Mouse (Mus musculus) kidney, postnatal 0 days (tissue): Measurements from ENCODE around the gene Nubp1. TPM values are rescaled to one million over a fixed set of nuclear protein-coding genes. Genes with fewer than 3 reads are reported as not detected.
A peak's percentile ranks its signal among the peaks of the same experiment; 100 is the strongest.

Experiments used
- ATAC-seq: fragments of 200-750 bp; cut with Nextera tagmentation; replicated peaks from 2 replicates; pipeline ENCODE4 v1.8.0; 2017; ENCODE audit warnings: low read depth, moderate number of reproducible peaks, moderate TSS enrichment, moderate library complexity; ENCODE audit not compliant: low FRiP score
- DNase-seq: peaks from one replicate; pipeline ENCODE4 v3.0.0-alpha.2; 2016; ENCODE audit warnings: low spot score
- H3K27ac ChIP-seq: fragments of 300-500 bp; sonication (generic); 2 replicates; pipeline ENCODE4 v1.5.1; 2014; ENCODE audit warnings: mild to moderate bottlenecking
- H3K27me3 ChIP-seq: fragments of 300-500 bp; sonication (generic); 2 replicates; pipeline ENCODE4 v1.6.1; 2014; ENCODE audit warnings: low read length, mixed read lengths; ENCODE audit not compliant: insufficient read depth
- H3K36me3 ChIP-seq: fragments of 300-500 bp; sonication (generic); 2 replicates; pipeline ENCODE4 v1.6.1; 2014; ENCODE audit warnings: low read length, mixed read lengths; ENCODE audit not compliant: insufficient read depth
- H3K4me1 ChIP-seq: fragments of 300-500 bp; sonication (generic); replicated peaks from 2 replicates; pipeline ENCODE4 v1.6.1; 2014; ENCODE audit warnings: antibody characterized with exemption, low read length, mixed read lengths; ENCODE audit not compliant: insufficient read depth
- H3K4me2 ChIP-seq: fragments of 300-500 bp; sonication (generic); 2 replicates; pipeline ENCODE4 v1.6.1; 2014; ENCODE audit warnings: mild to moderate bottlenecking, low read length, moderate library complexity, mixed read lengths
- H3K4me3 ChIP-seq: fragments of 300-500 bp; sonication (generic); replicated peaks from 2 replicates; pipeline ENCODE4 v1.5.1; 2014; ENCODE audit warnings: low read depth, low read length
- H3K9ac ChIP-seq: fragments of 300-500 bp; sonication (generic); 2 replicates; pipeline ENCODE4 v1.6.1; 2014; ENCODE audit warnings: low read depth, low read length
- H3K9me3 ChIP-seq: fragments of 300-500 bp; sonication (generic); replicated peaks from 2 replicates; pipeline ENCODE4 v1.6.1; 2016; ENCODE audit warnings: low read length, inconsistent platforms, mixed read lengths
- CTCF ChIP-seq: IDR thresholded peaks from 2 replicates; pipeline ENCODE4 v1.5.1; 2016; ENCODE audit warnings: antibody characterized with exemption, low read depth, mild to moderate bottlenecking, moderate library complexity
- WGBS: fragments of 180-500 bp; shearing (Covaris S2); extraction: QIAGEN DNeasy Blood & Tissue Kit; methylation state at CpG from one replicate; pipeline ENCODE4 v1.1.7; 2014; 5-methylcytosine and 5-hydroxymethylcytosine counted together
- polyA plus RNA-seq: library from polyadenylated mRNA; unstranded; fragments of >200 nt; fragmentation: Nextera tagmentation; extraction: Ambion mirVana; gene quantifications from 2 replicates; pipeline ENCODE4 v1.2.1, GENCODE M21; 2015

Nubp1 gene
- polyA plus RNA-seq, 1 experiment from 2014 or later = 55.7 TPM

DNA sequence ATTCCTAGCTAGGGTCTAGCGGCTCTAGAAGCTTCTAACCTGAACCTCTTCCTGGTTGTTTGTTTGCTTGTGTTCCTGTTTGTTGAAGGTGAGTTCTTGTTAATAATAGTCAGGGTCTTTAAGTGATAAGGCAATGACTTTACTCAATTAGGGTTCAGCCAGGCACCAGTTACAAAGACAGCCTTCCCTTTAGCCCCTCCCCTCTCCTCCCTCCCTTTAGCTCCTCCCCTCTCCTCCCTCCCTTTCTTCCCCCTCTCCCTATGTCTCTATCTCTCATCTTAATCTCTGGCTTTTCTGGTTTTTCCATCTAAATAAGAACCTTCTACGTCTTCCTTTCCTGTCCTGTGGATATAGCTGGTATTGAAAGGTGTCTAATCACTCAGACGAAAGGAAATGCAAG lies 27.2 kb upstream of the Nubp1 start:
- Histone ChIP-seq H3K4me3 (no peak overlapping the region), H3K4me1 (no peaks in the 10 kb centered on the region), H3K27ac (no peak overlapping the region), H3K9me3 (no peaks in the 10 kb centered on the region), H3K9ac (no peak overlapping the region), H3K27me3 (no peaks in the 10 kb centered on the region), H3K36me3 (no peaks in the 10 kb centered on the region), H3K4me2 (peak overlapping the region; percentile 28)
- ATAC-seq (no peak), DNase-seq (no peak)
- 62% methylated on average over 3 of the region's 3 CpGs for WGBS
- no peak for TF ChIP-seq CTCF

DNA sequence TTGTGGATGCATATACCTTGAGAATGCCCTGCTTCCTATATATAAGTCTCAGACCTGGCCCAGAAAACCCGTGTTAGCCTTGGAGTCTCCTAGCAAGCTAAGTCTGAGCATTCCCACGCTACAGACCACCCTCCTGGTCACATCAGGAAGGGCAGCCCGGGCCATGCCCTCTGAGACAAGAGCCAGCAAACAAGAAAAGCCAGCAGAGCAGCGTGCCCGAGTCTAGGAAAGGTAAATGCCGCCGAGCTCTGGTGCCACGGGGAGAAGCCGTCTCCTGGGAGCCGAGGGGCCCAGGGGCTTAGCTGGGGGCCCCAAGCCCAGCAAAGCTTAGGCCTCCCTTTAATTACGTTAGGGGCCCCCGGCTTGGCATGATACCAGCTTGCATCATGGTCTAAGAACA lies 26.5 kb upstream of the Nubp1 start:
- no peaks in the 10 kb centered on the region for H3K36me3 ChIP-seq
- H3K4me1 ChIP-seq = no peaks in the 10 kb centered on the region
- no peak for TF ChIP-seq CTCF
- H3K27ac ChIP-seq = no peak overlapping the region
- no peaks in the 10 kb centered on the region for H3K9me3 ChIP-seq
- ATAC-seq (no peak), DNase-seq (no peak)
- no peaks in the 10 kb centered on the region for H3K27me3 ChIP-seq
- H3K4me2 ChIP-seq = no peak overlapping the region
- 78% methylated on average over 12 of the region's 12 CpGs for WGBS
- no peak overlapping the region for H3K4me3 ChIP-seq
- no peak overlapping the region for H3K9ac ChIP-seq

DNA sequence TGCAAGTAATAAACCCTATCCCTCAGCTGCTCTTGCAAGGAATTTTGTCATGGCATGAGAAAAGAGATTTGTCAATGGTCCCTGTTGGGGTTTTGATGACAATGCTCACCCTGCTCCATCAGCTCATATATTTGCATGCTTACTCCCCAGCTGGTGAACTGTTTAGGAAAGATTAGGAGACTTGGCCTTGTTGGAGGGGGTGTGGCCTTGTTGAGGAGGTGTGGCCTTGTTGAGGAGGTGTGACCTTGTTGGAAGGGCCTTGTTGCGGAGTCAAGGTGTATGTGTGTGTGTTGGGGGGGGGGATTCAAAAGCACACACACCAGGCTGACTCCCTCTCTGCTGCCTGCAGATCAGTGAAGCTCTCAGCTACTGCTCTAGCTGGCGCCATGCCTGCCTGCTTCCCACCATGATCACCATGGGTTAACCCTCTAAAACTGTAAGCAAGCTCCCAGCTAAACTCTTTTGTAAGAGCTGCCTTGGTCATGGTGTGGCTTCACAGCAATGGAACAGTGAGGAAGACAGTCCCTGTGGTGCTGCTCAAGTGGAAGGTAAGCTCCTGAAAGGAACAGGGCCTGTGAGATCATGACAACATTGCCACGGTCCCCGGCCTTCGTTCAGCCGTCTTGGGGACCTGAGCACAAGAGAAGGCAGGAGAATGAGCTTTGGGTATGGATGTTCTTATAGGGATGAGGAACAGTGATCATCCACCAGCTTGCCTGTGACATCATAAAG lies 22.9 kb upstream of the Nubp1 start:
- Histone ChIP-seq H3K4me3 (no peak overlapping the region), H3K4me1 (no peaks in the 10 kb centered on the region), H3K27ac (no peak overlapping the region), H3K9me3 (no peaks in the 10 kb centered on the region), H3K27me3 (no peaks in the 10 kb centered on the region), H3K4me2 (no peak overlapping the region), H3K9ac (no peak overlapping the region), H3K36me3 (no peaks in the 10 kb centered on the region)
- DNase-seq (no peak), ATAC-seq (no peak)
- 92% methylated on average over 6 of the region's 6 CpGs for whole genome bisulfite sequencing
- no peak for TF ChIP-seq CTCF

DNA sequence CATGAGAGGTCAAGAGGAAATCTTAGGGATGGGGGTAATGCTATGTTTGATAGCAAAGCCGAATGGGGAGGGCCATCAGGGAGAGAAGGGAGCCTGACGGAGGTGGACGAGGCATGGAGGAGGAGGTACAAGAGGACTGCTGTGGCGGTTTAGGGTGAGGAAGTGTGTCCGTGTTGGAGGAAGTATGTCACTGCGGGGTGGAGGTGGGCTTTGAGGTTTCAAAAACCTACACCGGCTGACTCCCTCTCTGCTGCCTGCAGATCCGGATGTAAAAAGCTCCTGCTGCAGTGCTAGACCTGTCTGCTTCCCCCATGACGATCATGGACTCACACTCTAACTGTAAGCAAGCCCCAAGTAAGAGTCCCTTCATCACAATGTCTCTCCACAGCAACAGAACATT lies 19.2 kb upstream of the Nubp1 start:
- Histone ChIP-seq H3K9me3 (no peaks in the 10 kb centered on the region), H3K4me1 (0 out of 2 replicates have a peak, but pooled peaks cover 6% of the 10 kb centered on the region), H3K27ac (no peak overlapping the region), H3K27me3 (no peaks in the 10 kb centered on the region), H3K4me3 (no peak overlapping the region), H3K4me2 (no peak overlapping the region), H3K9ac (no peak overlapping the region), H3K36me3 (no peaks in the 10 kb centered on the region)
- no peak for ATAC-seq
- no peak for TF ChIP-seq CTCF
- 77% methylated on average over 9 of the region's 9 CpGs for WGBS
- no peak for DNase-seq

DNA sequence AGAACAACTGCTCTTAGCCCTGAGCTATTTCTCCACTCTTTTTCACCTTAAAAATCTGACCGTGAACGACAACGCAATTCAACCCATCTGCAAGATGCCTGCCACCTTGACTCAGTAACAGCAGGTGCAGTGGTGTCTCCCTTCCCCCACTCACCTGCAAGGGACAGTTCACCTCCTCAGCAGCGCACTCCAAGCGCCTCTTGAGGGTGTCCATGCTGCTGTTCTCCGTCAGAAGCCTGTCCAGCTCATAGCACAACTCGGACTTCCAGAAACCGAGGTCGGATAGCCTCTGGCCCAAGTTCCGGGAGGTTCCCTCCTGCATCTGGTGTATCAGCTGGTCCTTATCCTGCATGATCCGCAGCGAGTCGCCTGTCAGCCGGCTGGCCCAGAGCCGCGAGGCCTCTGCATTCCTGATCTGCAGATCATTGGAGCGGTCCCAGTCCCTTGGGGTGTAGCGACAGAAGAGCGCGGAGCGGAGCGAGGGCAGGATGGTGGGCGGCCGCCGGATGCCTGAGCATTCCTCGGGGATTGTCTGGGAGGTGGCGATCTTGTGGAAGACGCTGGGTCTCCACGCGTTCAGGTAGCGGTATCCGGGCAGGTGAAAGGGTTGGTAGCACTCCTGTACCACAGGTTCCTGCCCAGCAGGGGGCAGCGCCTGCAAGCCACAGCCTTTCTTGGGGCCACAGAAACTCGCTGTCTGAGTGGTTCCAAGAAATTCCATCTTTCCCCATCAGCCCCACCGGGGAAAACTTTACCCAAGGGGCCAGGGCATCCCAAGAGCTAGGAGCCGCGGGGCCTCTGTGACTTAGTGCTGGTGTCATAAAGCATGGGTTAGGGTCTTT lies 16.8 kb upstream of the Nubp1 start, which contains the start of gene Tekt5:
Gene Tekt5 (minus strand): TSS at position 792 of the 842 bp plus-strand sequence.
- Histone ChIP-seq H3K4me3 (peak within 1 kb of the TSS; percentile 20; the same call in 1 of the 2 replicates), H3K36me3 (no peaks in the 10 kb centered on the region), H3K4me2 (peak within 1 kb of the TSS; percentile 60), H3K27me3 (no peaks in the 10 kb centered on the region), H3K4me1 (0 out of 2 replicates have a peak, but pooled peaks cover 6% of the 10 kb centered on the region), H3K27ac (no peak within 1 kb of the TSS), H3K9ac (peak within 1 kb of the TSS; percentile 8; the same call in 1 of the 2 replicates), H3K9me3 (no peaks in the 10 kb centered on the region)
- DNase-seq (peak; percentile 88), ATAC-seq (peak; percentile 85)
- WGBS = 5% methylated on average over 37 of the region's 37 CpGs
- peak; percentile 70 for TF ChIP-seq CTCF

DNA sequence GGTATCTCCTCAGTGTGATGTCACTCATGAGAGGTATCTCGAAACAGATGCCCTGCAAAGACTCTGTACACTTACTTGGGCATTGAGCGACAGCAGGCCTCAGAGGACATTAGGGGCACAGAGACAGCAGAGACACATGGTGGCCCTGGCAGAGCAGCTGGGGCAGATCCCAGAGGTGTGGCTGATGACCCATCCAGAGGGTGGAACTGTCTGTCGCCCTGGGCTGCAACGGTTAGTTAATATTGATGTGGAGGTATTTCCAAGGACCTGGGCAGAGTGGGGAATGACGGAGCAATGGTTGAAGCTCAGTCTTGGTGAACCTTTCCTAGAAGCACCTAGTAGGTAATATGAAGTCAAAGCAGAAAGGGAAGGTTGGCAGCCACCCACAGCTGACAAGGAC lies 13.0 kb upstream of the Nubp1 start:
- Histone ChIP-seq H3K4me2 (no peak overlapping the region), H3K36me3 (no peaks in the 10 kb centered on the region), H3K4me3 (no peak overlapping the region), H3K27ac (no peak overlapping the region), H3K27me3 (no peaks in the 10 kb centered on the region), H3K9me3 (no peaks in the 10 kb centered on the region), H3K9ac (no peak overlapping the region), H3K4me1 (0 out of 2 replicates have a peak, but pooled peaks cover 6% of the 10 kb centered on the region)
- ATAC-seq (no peak), DNase-seq (no peak)
- 62% methylated on average over 5 of the region's 5 CpGs for WGBS
- no peak for TF ChIP-seq CTCF
